Mouse (Mus musculus) bone marrow, adult 2 months (tissue): ENCODE measurements around the gene Fndc10.

ENCODE experiments used
- CTCF ChIP-seq: fragments of 200-500 bp; IDR thresholded peaks from 2 replicates; pipeline ENCODE4 v1.5.1; 2011; ENCODE audit warnings: low read length, control low read depth; ENCODE audit not compliant: control insufficient read depth, insufficient read depth
- POLR2A ChIP-seq: fragments of 200-500 bp; IDR thresholded peaks from 2 replicates; pipeline ENCODE4 v1.6.1; 2011; ENCODE audit warnings: low read depth, mild to moderate bottlenecking, control low read depth, low read length, borderline replicate concordance; ENCODE audit not compliant: control insufficient read depth

DNA sequence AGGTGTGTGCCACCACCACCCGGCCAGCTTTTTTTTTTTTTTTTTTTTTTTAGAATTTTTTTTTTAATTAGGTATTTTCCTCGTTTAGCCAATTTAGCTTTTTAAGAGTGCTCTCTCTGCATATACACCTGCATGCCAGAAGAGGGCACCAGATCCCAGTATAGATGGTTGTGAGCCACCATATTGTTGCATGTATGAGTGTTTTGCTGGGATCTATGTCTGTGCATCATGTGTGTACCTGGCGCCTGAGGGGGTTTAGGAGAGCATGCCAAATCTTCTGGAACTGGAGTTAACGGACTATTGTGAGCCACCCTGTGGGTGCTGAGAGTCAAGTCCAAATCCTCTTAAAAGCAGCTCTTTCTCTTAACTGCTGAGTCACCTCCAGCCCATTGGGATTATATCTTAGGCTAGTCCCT is 27.5 kb downstream of the Fndc10 start:
- no peak for TF ChIP-seq POLR2A
- peak; percentile 37; the same call in 1 of the 2 replicates for TF ChIP-seq CTCF
